Mouse (Mus musculus) spleen, adult 2 months (tissue): ENCODE results near the gene Ppard.

Experiments
- CTCF ChIP-seq: fragments of 200-500 bp; IDR thresholded peaks from 2 replicates; pipeline ENCODE4 v1.5.1; 2011; ENCODE audit warnings: mild to moderate bottlenecking, inconsistent platforms; ENCODE audit not compliant: insufficient read depth, insufficient read length, insufficient replicate concordance; ENCODE audit errors: extremely low read depth
- POLR2A ChIP-seq: fragments of 200-500 bp; IDR thresholded peaks from 2 replicates; pipeline ENCODE4 v1.6.1; 2011; ENCODE audit warnings: low read depth, low read length, inconsistent platforms

DNA sequence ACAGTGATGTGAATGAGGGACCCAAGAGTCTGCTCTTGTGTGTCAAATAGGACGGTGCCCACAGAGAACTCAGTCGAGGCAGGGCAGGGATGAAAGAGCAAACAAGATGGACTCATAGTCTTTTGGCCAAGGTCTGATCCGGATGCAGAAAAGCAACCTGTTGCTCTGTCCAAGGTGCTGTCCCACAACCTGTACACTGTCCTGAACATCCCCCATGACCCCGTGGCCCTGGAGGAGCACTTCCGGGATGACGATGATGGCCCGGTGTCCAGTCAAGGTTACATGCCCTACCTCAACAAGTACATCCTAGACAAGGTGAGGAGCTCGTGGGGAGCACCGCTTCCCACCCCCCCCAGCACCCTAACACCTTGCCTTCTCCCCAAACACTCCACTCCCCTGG, 15.7 kb upstream of the Ppard start:
- no peak for TF ChIP-seq CTCF
- no peak for TF ChIP-seq POLR2A
